Mouse (Mus musculus) kidney, embryonic 16.5 days (tissue): ENCODE measurements at regions not wholly inside any gene's neighbourhood (a gene's known extent, or its start where the extent isn't known, plus 50 kb on each side); places are given as distances from the start of the nearest gene placed in this dataset.

Experiments
- ATAC-seq: fragments of 200-750 bp; cut with Nextera tagmentation; 2 replicates; pipeline ENCODE4 v1.8.0; 2017; ENCODE audit warnings: moderate TSS enrichment; ENCODE audit not compliant: low FRiP score, low TSS enrichment
- H3K27ac ChIP-seq: fragments of 300-500 bp; sonication (generic); 2 replicates; pipeline ENCODE4 v1.5.1; 2014; ENCODE audit warnings: low read length
- H3K27me3 ChIP-seq: fragments of 300-500 bp; sonication (generic); 2 replicates; pipeline ENCODE4 v1.6.1; 2014; ENCODE audit warnings: low read length, control low read depth, mixed read lengths; ENCODE audit not compliant: insufficient read depth
- H3K36me3 ChIP-seq: fragments of 300-500 bp; sonication (generic); 2 replicates; pipeline ENCODE4 v1.6.1; 2014; ENCODE audit warnings: low read length, control low read depth, mixed read lengths; ENCODE audit not compliant: insufficient read depth
- H3K4me1 ChIP-seq: fragments of 300-500 bp; sonication (generic); 2 replicates; pipeline ENCODE4 v1.6.1; 2014; ENCODE audit warnings: low read length, control low read depth, mixed read lengths; ENCODE audit not compliant: insufficient read depth
- H3K4me2 ChIP-seq: fragments of 300-500 bp; sonication (generic); replicated peaks from 2 replicates; pipeline ENCODE4 v1.6.1; 2014; ENCODE audit warnings: low read depth, low read length
- H3K4me3 ChIP-seq: fragments of 300-500 bp; sonication (generic); 2 replicates; pipeline ENCODE4 v1.5.1; 2014; ENCODE audit warnings: mild to moderate bottlenecking, low read length
- H3K9ac ChIP-seq: fragments of 300-500 bp; sonication (generic); replicated peaks from 2 replicates; pipeline ENCODE4 v1.6.1; 2014; ENCODE audit warnings: low read length
- H3K9me3 ChIP-seq: fragments of 300-500 bp; sonication (generic); 2 replicates; pipeline ENCODE4 v1.6.1; 2016; ENCODE audit warnings: low read length, control low read depth
- WGBS: fragments of 180-500 bp; shearing (Covaris S2); extraction: QIAGEN DNeasy Blood & Tissue Kit; methylation state at CpG from one replicate; pipeline ENCODE4 v1.1.7; 2014; 5-methylcytosine and 5-hydroxymethylcytosine counted together

- Histone ChIP-seq H3K27ac (no peak overlapping the region), H3K4me3 (no peak overlapping the region; the same call in 1 of the 2 replicates), H3K36me3 (no peaks in the 10 kb centered on the region), H3K9ac (no peak overlapping the region), H3K4me1 (peaks cover 14% of the 10 kb centered on the region), H3K27me3 (peaks cover 11% of the 10 kb centered on the region; the same call in 1 of the 2 replicates), H3K4me2 (peak overlapping the region; percentile 28; the same call in 1 of the 2 replicates), H3K9me3 (no peaks in the 10 kb centered on the region)
- WGBS, result 19% methylated on average over 22 of the region's 22 CpGs
- ATAC-seq, result no peak
These were observed 1560.1 kb upstream of the Gulo start for GRCm38 (mm10) chr14:67568896-67569743.

GRCm38 (mm10) chr14:67554897-67555296 is 1545.9 kb upstream of the Gulo start:
- Histone ChIP-seq H3K27ac (no peak overlapping the region), H3K4me3 (no peak overlapping the region), H3K36me3 (no peaks in the 10 kb centered on the region), H3K9ac (no peak overlapping the region), H3K27me3 (no peaks in the 10 kb centered on the region), H3K9me3 (no peaks in the 10 kb centered on the region), H3K4me2 (no peak overlapping the region), H3K4me1 (no peaks in the 10 kb centered on the region)
- 95% methylated on average over 7 of the region's 7 CpGs for WGBS
- no peak for ATAC-seq

- H3K9ac ChIP-seq, result no peak overlapping the region
- H3K36me3 ChIP-seq, result no peaks in the 10 kb centered on the region
- H3K4me2 ChIP-seq, result no peak overlapping the region
- H3K27ac ChIP-seq, result no peak overlapping the region
- 75% methylated on average over 6 of the region's 6 CpGs for WGBS
- peaks cover 8% of the 10 kb centered on the region for H3K9me3 ChIP-seq
- no peak for ATAC-seq
- no peak overlapping the region for H3K4me3 ChIP-seq
- H3K27me3 ChIP-seq, result no peaks in the 10 kb centered on the region
- H3K4me1 ChIP-seq, result no peaks in the 10 kb centered on the region
These were observed 1541.6 kb upstream of the Gulo start for GRCm38 (mm10) chr14:67550462-67551185.

- H3K9ac ChIP-seq, result no peak overlapping the region
- H3K27me3 ChIP-seq, result no peaks in the 10 kb centered on the region
- peaks cover 14% of the 10 kb centered on the region for H3K9me3 ChIP-seq
- no peaks in the 10 kb centered on the region for H3K4me1 ChIP-seq
- H3K4me3 ChIP-seq, result no peak overlapping the region
- 85% methylated on average over 6 of the region's 6 CpGs for WGBS
- H3K4me2 ChIP-seq, result no peak overlapping the region
- H3K36me3 ChIP-seq, result no peaks in the 10 kb centered on the region
- H3K27ac ChIP-seq, result no peak overlapping the region
- no peak for ATAC-seq
These were observed 1539.7 kb upstream of the Gulo start for GRCm38 (mm10) chr14:67548750-67549149.

GRCm38 (mm10) chr14:67545036-67545435 is 1536.0 kb upstream of the Gulo start:
- Histone ChIP-seq H3K36me3 (no peaks in the 10 kb centered on the region), H3K9ac (no peak overlapping the region), H3K4me1 (no peaks in the 10 kb centered on the region), H3K27me3 (no peaks in the 10 kb centered on the region), H3K4me3 (no peak overlapping the region), H3K9me3 (peaks cover 23% of the 10 kb centered on the region), H3K4me2 (no peak overlapping the region), H3K27ac (no peak overlapping the region)
- WGBS, result 17% methylated on average over 5 of the region's 5 CpGs
- ATAC-seq, result no peak

- 52% methylated on average over 4 of the region's 4 CpGs for WGBS
- H3K4me1 ChIP-seq, result no peaks in the 10 kb centered on the region
- H3K9me3 ChIP-seq, result peaks cover 15% of the 10 kb centered on the region
- no peaks in the 10 kb centered on the region for H3K36me3 ChIP-seq
- ATAC-seq, result no peak
- H3K4me2 ChIP-seq, result no peak overlapping the region
- no peak overlapping the region for H3K4me3 ChIP-seq
- no peaks in the 10 kb centered on the region for H3K27me3 ChIP-seq
- no peak overlapping the region for H3K9ac ChIP-seq
- H3K27ac ChIP-seq, result no peak overlapping the region
These were observed 1532.3 kb upstream of the Gulo start for GRCm38 (mm10) chr14:67541271-67541711.

- no peak for ATAC-seq
- Histone ChIP-seq H3K4me3 (no peak overlapping the region), H3K9ac (no peak overlapping the region), H3K27ac (no peak overlapping the region), H3K36me3 (no peaks in the 10 kb centered on the region), H3K4me2 (no peak overlapping the region), H3K27me3 (no peaks in the 10 kb centered on the region), H3K4me1 (no peaks in the 10 kb centered on the region), H3K9me3 (peaks cover 9% of the 10 kb centered on the region)
- WGBS, result 75% methylated on average over 9 of the region's 9 CpGs
These were observed 1529.7 kb upstream of the Gulo start for GRCm38 (mm10) chr14:67538696-67539095.

GRCm38 (mm10) chr14:67536787-67537659 is 1528.0 kb upstream of the Gulo start:
- 47% methylated on average over 8 of the region's 8 CpGs for WGBS
- Histone ChIP-seq H3K4me3 (no peak overlapping the region), H3K36me3 (no peaks in the 10 kb centered on the region), H3K4me1 (no peaks in the 10 kb centered on the region), H3K27me3 (no peaks in the 10 kb centered on the region), H3K4me2 (no peak overlapping the region), H3K9ac (no peak overlapping the region), H3K27ac (no peak overlapping the region), H3K9me3 (no peaks in the 10 kb centered on the region)
- no peak for ATAC-seq

GRCm38 (mm10) chr14:67506729-67507395 is 1497.9 kb upstream of the Gulo start:
- no peaks in the 10 kb centered on the region for H3K4me1 ChIP-seq
- WGBS, result 67% methylated on average over 12 of the region's 12 CpGs
- H3K4me3 ChIP-seq, result no peak overlapping the region

More at GRCm38 (mm10) chr14:67506729-67507395, 1497.9 kb upstream of the Gulo start:
- H3K9ac ChIP-seq, result no peak overlapping the region
- no peak overlapping the region for H3K4me2 ChIP-seq
- ATAC-seq, result no peak
- H3K36me3 ChIP-seq, result no peaks in the 10 kb centered on the region
- H3K27me3 ChIP-seq, result no peaks in the 10 kb centered on the region
- no peaks in the 10 kb centered on the region; the same call in 1 of the 2 replicates for H3K9me3 ChIP-seq
- H3K27ac ChIP-seq, result no peak overlapping the region
